Mouse (Mus musculus) kidney, embryonic 15.5 days (tissue): ENCODE measurements around the gene Rab36. TPM values are rescaled to one million over a fixed set of nuclear protein-coding genes. Genes with fewer than 3 reads are reported as not detected.
"Not testable (repeated sequence)": the region's sequence is repeated elsewhere in the genome, so short reads cannot be mapped to it uniquely, and the experiment has no call there.

Experiments
- ATAC-seq: fragments of 200-750 bp; cut with Nextera tagmentation; replicated peaks from 2 replicates; pipeline ENCODE4 v1.8.0; 2017; ENCODE audit warnings: moderate TSS enrichment; ENCODE audit not compliant: low FRiP score
- H3K27ac ChIP-seq: fragments of 300-500 bp; sonication (generic); 2 replicates; pipeline ENCODE4 v1.5.1; 2015; ENCODE audit warnings: mild to moderate bottlenecking, inconsistent platforms
- H3K27me3 ChIP-seq: fragments of 300-500 bp; sonication (generic); 2 replicates; pipeline ENCODE4 v1.6.1; 2015; ENCODE audit warnings: inconsistent platforms
- H3K36me3 ChIP-seq: fragments of 300-500 bp; sonication (generic); 2 replicates; pipeline ENCODE4 v1.6.1; 2015; ENCODE audit warnings: inconsistent platforms
- H3K4me1 ChIP-seq: fragments of 300-500 bp; sonication (generic); 2 replicates; pipeline ENCODE4 v1.6.1; 2015; ENCODE audit warnings: inconsistent platforms
- H3K4me2 ChIP-seq: fragments of 300-500 bp; sonication (generic); 2 replicates; pipeline ENCODE4 v1.6.1; 2015; ENCODE audit warnings: moderate library complexity, mild to moderate bottlenecking, inconsistent platforms
- H3K4me3 ChIP-seq: fragments of 300-500 bp; sonication (generic); replicated peaks from 2 replicates; pipeline ENCODE4 v1.5.1; 2015; ENCODE audit warnings: mild to moderate bottlenecking, inconsistent platforms
- H3K9ac ChIP-seq: fragments of 300-500 bp; sonication (generic); 2 replicates; pipeline ENCODE4 v1.6.1; 2015; ENCODE audit warnings: mild to moderate bottlenecking, inconsistent platforms
- H3K9me3 ChIP-seq: fragments of 300-500 bp; sonication (generic); replicated peaks from 2 replicates; pipeline ENCODE4 v1.6.1; 2016; ENCODE audit warnings: inconsistent platforms
- whole genome bisulfite sequencing: fragments of 180-500 bp; shearing (Covaris S2); methylation state at CpG from one replicate; pipeline ENCODE4 v1.1.7; 2015; ENCODE audit warnings: mixed read lengths; 5-methylcytosine and 5-hydroxymethylcytosine counted together
- polyA plus RNA-seq: library from polyadenylated mRNA; unstranded; fragments of >200 nt; fragmentation: Nextera tagmentation; extraction: Ambion mirVana; gene quantifications from 2 replicates; pipeline ENCODE4 v1.2.1, GENCODE M21; 2015

Rab36 gene
- polyA plus RNA-seq, 1 experiment from 2014 or later = 12.8 TPM

DNA sequence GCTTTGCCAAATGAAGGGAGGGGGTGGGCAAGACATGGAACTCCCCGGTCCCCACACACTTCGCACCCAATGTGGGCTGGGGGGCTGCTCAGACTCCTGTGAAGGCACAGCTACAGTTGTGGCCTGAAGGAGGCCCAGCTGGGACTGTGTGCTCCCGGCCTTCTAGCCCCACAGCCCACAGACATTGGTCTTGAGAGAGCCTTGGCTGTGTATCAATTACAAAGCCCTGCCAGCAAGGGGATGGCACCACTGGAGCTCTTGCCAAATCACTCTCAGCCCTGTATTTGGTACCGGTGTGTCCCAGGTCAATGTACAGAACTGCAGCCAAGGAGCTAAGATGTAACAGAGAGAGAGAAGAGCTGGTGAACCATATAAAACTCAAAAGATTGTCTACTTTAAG lies 20.4 kb upstream of the Rab36 start:
- H3K4me2 ChIP-seq = no peak overlapping the region
- no peak overlapping the region for H3K4me3 ChIP-seq
- 89% methylated on average over 4 of the region's 4 CpGs for WGBS
- peaks cover 3% of the 10 kb centered on the region; the same call in 1 of the 2 replicates for H3K4me1 ChIP-seq
- no peak overlapping the region for H3K9ac ChIP-seq
- H3K27ac ChIP-seq = no peak overlapping the region
- no peak for ATAC-seq
- no peaks in the 10 kb centered on the region for H3K27me3 ChIP-seq
- H3K9me3 ChIP-seq = no peaks in the 10 kb centered on the region
- no peaks in the 10 kb centered on the region for H3K36me3 ChIP-seq

DNA sequence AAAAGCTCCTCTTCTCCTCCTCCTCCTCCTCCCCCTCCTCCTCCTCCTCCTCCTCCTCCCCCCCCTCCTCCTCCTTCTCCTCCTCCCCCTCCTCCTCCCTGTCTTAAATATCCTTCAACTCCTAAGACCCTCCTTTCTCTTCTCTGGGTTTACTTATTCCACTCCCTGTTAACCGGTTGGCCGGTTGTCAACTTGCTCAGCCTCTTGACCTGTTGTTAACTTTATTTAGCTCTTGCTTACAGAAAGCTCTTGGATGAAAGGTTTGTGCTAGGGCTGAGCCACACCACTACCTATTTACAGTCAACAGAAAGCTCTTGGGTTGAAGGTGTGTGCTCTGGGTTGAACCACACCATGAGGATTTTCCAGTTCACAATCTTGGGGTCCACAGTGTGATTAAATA lies 16.6 kb upstream of the Rab36 start:
- no peak for ATAC-seq
- Histone ChIP-seq H3K9ac (no peak overlapping the region), H3K27ac (no peak overlapping the region), H3K4me3 (no peak overlapping the region), H3K4me2 (no peak overlapping the region), H3K27me3 (no peaks in the 10 kb centered on the region), H3K9me3 (no peaks in the 10 kb centered on the region), H3K4me1 (peaks cover 3% of the 10 kb centered on the region; the same call in 1 of the 2 replicates), H3K36me3 (no peaks in the 10 kb centered on the region)
- WGBS = 31% methylated on average over 2 of the region's 2 CpGs

DNA sequence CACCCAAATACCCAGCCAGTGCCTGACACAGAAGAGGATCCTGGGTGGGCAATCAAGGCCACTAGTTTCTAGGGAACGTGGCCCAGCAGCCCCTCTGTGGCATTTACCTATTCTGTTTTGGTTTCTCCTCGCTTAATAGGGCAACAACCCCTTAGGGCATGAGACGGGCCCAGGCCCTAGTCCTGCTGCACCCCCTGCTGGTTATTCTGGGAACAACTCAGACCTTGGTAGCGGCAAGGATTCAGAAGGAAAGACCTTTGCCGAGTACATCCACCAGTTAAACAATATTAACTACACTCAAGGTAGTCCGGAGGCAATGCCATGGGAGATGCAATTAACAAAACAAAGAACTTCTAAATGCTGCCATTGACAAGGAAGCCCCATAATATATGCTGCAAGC lies 15.7 kb upstream of the Rab36 start:
- H3K4me2 ChIP-seq = no peak overlapping the region
- 18% methylated on average over 6 of the region's 6 CpGs for WGBS
- no peaks in the 10 kb centered on the region for H3K27me3 ChIP-seq
- H3K27ac ChIP-seq = no peak overlapping the region
- no peaks in the 10 kb centered on the region for H3K4me1 ChIP-seq
- ATAC-seq = peak; percentile 58
- H3K36me3 ChIP-seq = no peaks in the 10 kb centered on the region
- H3K4me3 ChIP-seq = no peak overlapping the region
- H3K9ac ChIP-seq = no peak overlapping the region
- H3K9me3 ChIP-seq = no peaks in the 10 kb centered on the region

DNA sequence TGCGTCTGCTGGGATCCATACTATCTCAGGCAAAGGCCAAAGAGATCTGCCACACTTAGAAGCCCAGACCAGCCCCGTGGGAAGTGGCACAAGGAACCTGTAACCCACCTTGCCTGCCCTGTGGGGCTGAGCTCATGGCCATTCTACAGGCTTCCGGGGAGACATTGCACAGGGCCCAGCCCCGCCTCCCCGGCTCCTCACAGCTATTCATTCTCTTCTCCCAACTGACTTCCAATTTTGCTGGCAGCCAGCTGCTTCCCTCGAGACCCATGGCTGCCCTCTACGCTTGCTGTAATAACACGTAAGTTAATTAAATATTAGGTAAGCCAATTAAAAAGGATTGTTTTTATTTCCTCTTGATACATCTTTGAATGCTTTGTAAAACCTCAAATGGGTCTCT lies 10.4 kb upstream of the Rab36 start:
- H3K36me3 ChIP-seq = no peaks in the 10 kb centered on the region
- no peaks in the 10 kb centered on the region for H3K4me1 ChIP-seq
- H3K4me2 ChIP-seq = no peak overlapping the region
- no peak for ATAC-seq
- H3K27ac ChIP-seq = no peak overlapping the region
- no peaks in the 10 kb centered on the region for H3K27me3 ChIP-seq
- H3K9ac ChIP-seq = no peak overlapping the region
- 71% methylated on average over 8 of the region's 8 CpGs for WGBS
- H3K9me3 ChIP-seq = no peaks in the 10 kb centered on the region
- no peak overlapping the region for H3K4me3 ChIP-seq

DNA sequence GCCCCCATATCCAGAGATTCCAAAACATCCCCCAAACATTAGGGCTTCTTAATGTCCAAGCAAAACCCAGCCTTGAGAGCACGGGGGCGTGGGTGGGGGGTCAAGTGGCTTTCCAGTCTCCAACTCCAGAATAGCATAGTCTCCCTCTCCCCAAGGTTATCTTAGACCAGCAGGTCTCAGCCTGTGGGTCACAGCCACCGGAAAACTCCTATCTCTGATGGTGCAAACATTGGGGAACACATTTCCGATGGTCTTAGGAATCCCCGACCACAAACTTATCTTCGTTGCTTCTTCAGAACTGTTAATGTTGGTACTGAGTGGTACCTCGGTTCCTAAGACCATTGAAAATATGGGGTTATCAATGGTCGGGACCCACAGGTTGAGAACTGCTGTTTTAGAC lies 8.1 kb upstream of the Rab36 start:
- Histone ChIP-seq H3K27me3 (no peaks in the 10 kb centered on the region), H3K4me2 (no peak overlapping the region), H3K36me3 (no peaks in the 10 kb centered on the region), H3K27ac (no peak overlapping the region), H3K4me3 (no peak overlapping the region), H3K4me1 (peaks cover 9% of the 10 kb centered on the region), H3K9me3 (no peaks in the 10 kb centered on the region), H3K9ac (no peak overlapping the region)
- WGBS = 89% methylated on average over 8 of the region's 8 CpGs
- ATAC-seq = no peak

DNA sequence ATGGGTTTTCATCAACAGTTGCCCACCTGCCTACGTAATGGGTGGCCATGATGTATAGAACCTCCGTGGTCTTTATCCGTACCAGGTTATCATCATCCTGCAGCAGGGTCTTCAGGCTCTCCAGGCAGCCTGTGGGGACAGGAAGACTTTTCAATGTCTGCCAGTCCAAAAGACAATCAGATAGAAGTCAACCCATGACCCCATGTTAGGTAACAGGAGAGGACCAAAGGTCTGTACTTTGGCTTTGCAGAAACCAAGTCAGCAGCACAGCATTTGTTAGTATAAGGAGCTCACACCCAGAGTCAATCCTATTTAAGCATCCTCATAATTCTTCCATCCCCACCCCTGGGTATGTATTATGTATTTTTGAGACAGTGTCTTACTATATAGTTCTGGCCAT lies 7.2 kb upstream of the Rab36 start:
- WGBS = 92% methylated on average over 3 of the region's 3 CpGs
- no peak overlapping the region for H3K27ac ChIP-seq
- H3K4me1 ChIP-seq = peaks cover 9% of the 10 kb centered on the region
- ATAC-seq = no peak
- no peaks in the 10 kb centered on the region for H3K9me3 ChIP-seq
- H3K27me3 ChIP-seq = no peaks in the 10 kb centered on the region
- H3K36me3 ChIP-seq = no peaks in the 10 kb centered on the region
- no peak overlapping the region for H3K9ac ChIP-seq
- H3K4me3 ChIP-seq = no peak overlapping the region
- H3K4me2 ChIP-seq = no peak overlapping the region

DNA sequence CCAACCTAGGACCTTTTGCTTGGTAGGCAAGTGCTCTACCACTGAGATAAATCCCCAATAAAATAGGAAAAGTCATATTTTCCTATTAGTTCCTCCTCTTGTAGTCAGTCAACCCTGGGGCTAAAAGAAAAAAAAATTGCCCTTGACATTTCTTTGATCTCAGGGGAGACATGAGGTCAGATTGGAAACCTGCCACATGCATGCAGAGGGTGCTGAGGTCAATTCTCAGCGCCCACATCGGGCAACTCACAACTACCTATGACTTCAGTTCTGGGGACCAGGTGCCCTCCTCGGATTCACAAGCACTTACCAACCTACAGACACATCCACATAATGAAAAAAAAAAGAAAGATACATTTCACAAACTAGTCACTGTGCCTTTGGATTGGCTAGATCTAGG lies 6.6 kb upstream of the Rab36 start:
- H3K36me3 ChIP-seq = no peaks in the 10 kb centered on the region
- H3K4me2 ChIP-seq = no peak overlapping the region
- no peak overlapping the region for H3K27ac ChIP-seq
- no peak overlapping the region for H3K9ac ChIP-seq
- H3K9me3 ChIP-seq = no peaks in the 10 kb centered on the region
- no peak for ATAC-seq
- WGBS = 78% methylated on average over 3 of the region's 3 CpGs
- peaks cover 9% of the 10 kb centered on the region for H3K4me1 ChIP-seq
- H3K27me3 ChIP-seq = no peaks in the 10 kb centered on the region
- no peak overlapping the region for H3K4me3 ChIP-seq

DNA sequence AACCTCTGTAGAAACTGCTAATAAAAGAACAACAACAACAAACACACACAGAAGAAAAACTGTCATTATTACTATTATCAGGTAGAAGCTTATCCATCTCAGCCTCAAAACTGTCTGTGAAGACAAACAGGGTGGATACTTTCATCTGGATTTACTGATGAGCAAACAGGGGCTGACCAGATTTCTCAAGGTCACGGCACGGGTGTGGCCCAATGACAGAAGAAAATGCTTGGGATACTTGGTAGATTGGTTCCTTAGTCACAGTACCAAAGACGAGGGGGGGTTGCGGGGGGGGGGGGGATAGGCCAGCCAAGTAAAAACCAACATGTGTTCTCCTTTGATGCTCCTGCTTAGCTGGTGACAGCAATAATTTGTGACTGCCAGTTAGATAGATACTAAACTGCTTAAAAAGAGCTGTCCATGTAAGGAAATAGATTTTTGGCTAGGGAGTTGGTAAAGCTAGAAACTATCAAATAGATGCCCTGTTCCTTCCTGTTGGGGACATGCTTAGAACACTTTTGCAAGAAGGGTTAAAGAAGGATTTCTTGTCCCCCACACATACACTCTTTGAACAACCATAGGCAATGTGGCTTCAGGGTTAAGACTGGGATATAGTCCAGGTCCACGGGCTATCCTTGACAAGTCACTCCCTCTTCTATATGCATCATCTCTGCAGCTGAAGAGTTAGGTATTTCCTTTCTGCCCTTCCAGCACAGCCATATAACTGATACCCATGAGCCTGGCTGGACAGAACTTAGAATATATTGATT lies 5.3 kb upstream of the Rab36 start:
- Histone ChIP-seq H3K9ac (no peak overlapping the region), H3K36me3 (no peaks in the 10 kb centered on the region), H3K27ac (no peak overlapping the region), H3K4me1 (peaks cover 15% of the 10 kb centered on the region), H3K27me3 (no peaks in the 10 kb centered on the region), H3K4me3 (no peak overlapping the region), H3K4me2 (no peak overlapping the region), H3K9me3 (no peaks in the 10 kb centered on the region)
- no peak for ATAC-seq
- WGBS = 59% methylated on average over 5 of the region's 5 CpGs

DNA sequence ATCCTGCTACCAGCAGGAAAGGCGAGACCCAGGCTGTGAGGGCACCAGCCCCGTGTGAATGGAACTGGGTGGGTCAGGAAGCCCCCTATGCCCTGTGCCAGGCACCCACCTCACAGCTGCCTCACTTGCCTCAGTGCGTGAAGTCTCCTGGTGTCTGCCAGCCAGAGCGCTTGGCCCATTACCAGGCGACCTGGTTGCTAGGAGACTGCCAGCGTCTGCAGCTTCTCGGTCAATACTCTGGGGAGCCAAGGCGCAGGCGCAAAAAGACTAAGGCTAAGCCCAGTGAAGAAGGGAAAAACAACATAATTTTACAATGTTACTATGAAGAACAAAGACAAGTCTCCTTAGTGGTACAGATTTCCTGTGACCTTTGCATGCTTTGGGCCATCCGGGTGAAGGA lies 4.5 kb upstream of the Rab36 start, which contains the start of gene Rsph14:
Gene Rsph14, minus strand, starts transcription at position 192 of the 400 bp plus-strand sequence.
- 21% methylated on average over 10 of the region's 10 CpGs for WGBS
- no peak; the same call in 1 of the 2 replicates for ATAC-seq
- Histone ChIP-seq H3K36me3 (no peaks in the 10 kb centered on the region), H3K4me1 (peaks cover 17% of the 10 kb centered on the region), H3K27me3 (no peaks in the 10 kb centered on the region), H3K27ac (no peak within 1 kb of the TSS), H3K9me3 (no peaks in the 10 kb centered on the region), H3K9ac (no peak within 1 kb of the TSS), H3K4me3 (no peak within 1 kb of the TSS), H3K4me2 (peak within 1 kb of the TSS; percentile 24; the same call in 1 of the 2 replicates)

DNA sequence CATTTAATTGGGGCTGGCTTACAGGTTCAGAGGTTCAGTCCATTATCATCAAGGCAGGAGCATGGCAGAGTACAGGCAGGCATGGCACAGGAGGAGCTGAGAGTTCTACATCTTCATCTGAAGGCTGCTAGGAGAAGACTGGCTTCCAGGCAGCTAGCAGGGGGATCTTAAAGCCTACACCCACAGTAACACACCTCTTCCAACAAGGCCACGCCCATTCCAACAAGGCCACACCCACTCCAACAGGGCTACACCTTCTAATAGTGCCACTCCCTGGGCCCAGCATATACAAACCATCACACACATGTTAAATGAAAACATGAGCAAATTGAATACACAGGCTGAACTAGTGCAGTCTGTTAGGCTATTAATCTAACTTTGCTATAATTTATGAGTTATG lies 5.2 kb downstream of the Rab36 start:
- H3K36me3 ChIP-seq, H3K4me2 ChIP-seq, H3K27ac ChIP-seq, H3K27me3 ChIP-seq, H3K9ac ChIP-seq, H3K9me3 ChIP-seq, ATAC-seq, H3K4me1 ChIP-seq, H3K4me3 ChIP-seq: not testable (repeated sequence)
- WGBS = 13% methylated on average over 1 of the region's 1 CpGs

DNA sequence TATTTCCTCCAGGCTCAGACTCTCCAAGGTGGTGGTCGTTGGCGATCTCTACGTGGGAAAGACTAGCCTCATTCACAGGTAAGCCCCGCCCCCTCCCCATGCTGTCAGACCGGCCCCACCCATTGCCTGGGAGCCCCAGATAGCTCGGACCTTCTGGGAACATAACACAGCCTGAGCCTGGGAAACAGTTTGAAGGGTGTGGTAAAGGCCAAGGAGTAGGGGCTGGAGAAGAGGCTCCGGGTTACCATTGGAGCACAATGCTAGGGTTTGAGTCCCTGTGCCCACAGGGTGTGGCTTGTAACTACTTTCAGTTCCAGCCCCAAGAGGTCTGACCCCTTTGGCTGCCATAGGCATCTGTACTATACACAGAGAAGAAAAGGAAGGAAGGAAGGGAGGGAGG lies 7.6 kb downstream of the Rab36 start:
- Histone ChIP-seq H3K4me3 (no peak overlapping the region), H3K36me3 (peaks cover 12% of the 10 kb centered on the region; the same call in 1 of the 2 replicates), H3K27me3 (no peaks in the 10 kb centered on the region), H3K4me1 (no peaks in the 10 kb centered on the region), H3K4me2 (no peak overlapping the region), H3K27ac (no peak overlapping the region), H3K9me3 (no peaks in the 10 kb centered on the region), H3K9ac (no peak overlapping the region)
- no peak for ATAC-seq
- 37% methylated on average over 7 of the region's 7 CpGs for WGBS

DNA sequence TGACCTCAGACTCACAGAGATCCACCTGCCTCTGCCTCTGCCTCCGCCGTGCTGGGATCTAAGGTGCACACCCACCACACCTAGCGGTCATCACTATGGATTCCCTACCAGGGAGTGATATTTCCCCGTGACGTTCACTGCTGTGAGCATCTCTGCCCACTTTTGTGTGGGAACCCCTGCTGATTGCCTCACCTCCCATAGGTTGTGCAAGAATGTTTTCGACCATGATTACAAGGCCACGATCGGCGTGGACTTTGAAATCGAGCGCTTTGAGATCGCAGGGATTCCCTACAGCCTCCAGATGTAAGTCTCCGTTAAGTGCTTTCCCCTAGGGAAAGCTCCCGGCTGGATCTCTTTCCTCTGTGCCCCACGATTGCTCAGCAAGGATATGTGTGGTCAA lies 9.0 kb downstream of the Rab36 start:
- Histone ChIP-seq H3K27me3 (no peaks in the 10 kb centered on the region), H3K4me3 (no peak overlapping the region), H3K9me3 (no peaks in the 10 kb centered on the region), H3K36me3 (peaks cover 12% of the 10 kb centered on the region; the same call in 1 of the 2 replicates), H3K4me2 (no peak overlapping the region), H3K9ac (no peak overlapping the region), H3K27ac (no peak overlapping the region), H3K4me1 (no peaks in the 10 kb centered on the region)
- no peak for ATAC-seq
- WGBS = 94% methylated on average over 15 of the region's 15 CpGs

DNA sequence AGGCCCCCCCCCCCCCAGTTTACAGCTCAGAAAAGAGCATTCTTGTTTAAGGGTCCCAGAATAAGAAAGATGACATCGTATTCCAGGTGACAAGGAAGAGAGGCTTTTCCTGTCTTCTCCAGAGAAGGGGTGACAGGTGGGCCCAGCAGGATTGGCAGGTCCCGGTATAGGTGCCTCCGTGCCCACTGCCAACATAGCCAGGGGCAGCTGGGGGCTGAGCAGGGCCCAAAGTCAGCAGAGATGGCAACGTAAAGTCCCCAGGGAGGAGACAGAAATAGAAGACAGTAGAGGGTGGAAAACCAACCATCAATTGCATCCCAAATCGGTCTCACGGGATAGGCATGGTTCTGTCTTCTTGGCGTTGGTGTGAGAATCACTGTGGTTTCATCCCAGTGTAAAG lies 11.9 kb downstream of the Rab36 start:
- peaks cover 7% of the 10 kb centered on the region; the same call in 1 of the 2 replicates for H3K36me3 ChIP-seq
- H3K4me1 ChIP-seq = no peaks in the 10 kb centered on the region
- H3K27ac ChIP-seq = no peak overlapping the region
- no peaks in the 10 kb centered on the region for H3K27me3 ChIP-seq
- H3K4me2 ChIP-seq = no peak overlapping the region
- WGBS = 95% methylated on average over 7 of the region's 7 CpGs
- no peaks in the 10 kb centered on the region for H3K9me3 ChIP-seq
- ATAC-seq = no peak
- no peak overlapping the region for H3K4me3 ChIP-seq
- H3K9ac ChIP-seq = no peak overlapping the region
